Mouse (Mus musculus) urinary bladder, adult 18-20 months (tissue): ENCODE measurements at regions not wholly inside any gene's neighbourhood (a gene's known extent, or its start where the extent isn't known, plus 50 kb on each side); places are given as distances from the start of the nearest gene placed in this dataset.
A peak's percentile ranks its signal among the peaks of the same experiment; 100 is the strongest.

Source experiments
- DNase-seq, 2 experiments: peaks; one replicate each; pipeline ENCODE4 v3.0.0; 2022; ENCODE audit warnings: low spot score in 2 of 2, mixed read lengths in 2 of 2

DNA sequence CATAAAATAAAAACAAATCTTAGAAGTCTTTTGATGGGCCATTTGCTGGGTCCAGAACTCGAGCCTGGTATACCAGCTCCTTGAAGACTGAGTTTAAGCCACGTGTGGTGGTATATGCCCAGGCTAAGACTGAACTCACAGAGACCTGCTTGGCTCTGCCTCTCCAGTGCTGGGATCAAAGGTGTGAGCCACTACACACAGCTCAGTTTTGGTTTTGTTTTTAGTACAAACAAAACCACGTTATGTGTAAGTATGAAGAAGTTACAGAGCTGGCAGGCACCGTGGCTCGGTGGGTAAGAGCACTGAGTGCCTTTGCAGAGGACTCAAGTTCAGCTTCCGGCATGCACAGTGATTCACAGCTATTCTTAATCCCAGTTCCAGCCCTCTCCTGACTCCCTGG, 75.6 kb downstream of the Wdr5 start:
- no peak for DNase-seq

GRCm38 (mm10) chr2:27591668-27592067, 76.7 kb downstream of the Wdr5 start:
- no peak for DNase-seq

- DNase-seq = peak in 1 of 2 experiments; percentile 37
Observed at GRCm38 (mm10) chr2:27593338-27593737, 78.4 kb downstream of the Wdr5 start.

- no peak for DNase-seq
Observed at GRCm38 (mm10) chr2:27595251-27595650, 80.3 kb downstream of the Wdr5 start.

DNA sequence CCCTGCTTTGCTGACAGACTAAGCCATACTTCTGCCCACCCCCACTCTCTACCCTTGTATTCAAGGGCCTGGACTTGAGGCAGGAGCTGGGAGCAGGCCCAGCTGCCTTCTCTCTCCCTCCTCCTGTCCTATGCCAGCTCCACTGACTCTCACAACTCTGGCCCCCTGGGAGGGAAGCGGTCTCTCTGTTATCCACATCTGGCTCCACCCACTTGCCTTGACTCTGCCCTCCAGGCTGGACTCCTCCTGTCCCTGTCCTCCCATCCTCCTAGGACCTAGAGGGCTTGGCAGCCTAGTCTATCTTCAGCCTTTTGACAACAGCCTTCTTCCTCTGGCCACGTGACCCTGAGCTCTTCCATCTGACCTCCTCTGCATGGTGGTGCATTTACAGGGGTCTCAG, 80.0 kb upstream of the Rxra start:
- no peak for DNase-seq

DNA sequence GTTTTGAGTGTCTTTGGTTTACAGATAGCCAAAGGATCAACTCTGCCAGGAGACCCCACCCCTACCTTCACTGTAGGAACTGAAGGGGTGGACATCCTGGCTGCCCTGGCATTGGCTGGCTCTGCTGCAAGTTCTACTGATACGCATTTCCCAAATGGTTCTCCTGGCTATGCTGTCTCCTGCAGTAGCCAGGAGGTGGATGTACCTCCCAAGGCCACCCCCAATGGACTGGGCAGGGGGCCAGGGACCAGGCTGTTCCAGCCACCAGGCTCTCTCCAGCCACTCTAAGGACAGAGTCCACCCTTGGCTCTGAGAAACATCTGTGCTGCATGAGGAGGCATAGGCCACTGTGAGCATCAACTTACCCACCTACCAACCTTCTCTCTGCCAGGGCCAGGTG, 79.3 kb upstream of the Rxra start:
- DNase-seq = no peak

DNA sequence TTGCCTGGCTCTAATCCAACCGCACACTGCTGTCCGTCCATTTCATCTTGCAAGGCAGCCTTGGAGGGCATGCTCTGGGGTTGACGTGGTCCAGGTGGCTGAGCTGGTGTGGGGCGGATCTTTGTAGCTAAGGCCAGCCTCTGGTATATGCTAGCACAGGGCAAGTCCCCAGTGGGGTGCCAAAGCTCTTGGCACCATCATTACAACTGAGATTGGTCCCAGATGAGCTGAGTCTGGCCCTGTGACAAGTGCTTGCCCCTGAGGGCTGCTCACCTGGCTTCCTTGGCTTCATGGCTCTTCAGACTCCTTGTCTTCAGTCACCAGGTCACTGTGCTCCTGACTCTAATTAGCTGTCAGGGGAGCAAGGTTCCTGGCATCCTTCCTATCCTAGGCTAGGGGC, 78.3 kb upstream of the Rxra start:
- DNase-seq = no peak

GRCm38 (mm10) chr2:27599061-27599768, 77.0 kb upstream of the Rxra start:
- peak in 1 of 2 experiments; percentile 15 for DNase-seq

GRCm38 (mm10) chr2:27599769-27600167, 76.5 kb upstream of the Rxra start:
- DNase-seq = no peak

- no peak for DNase-seq
Observed at GRCm38 (mm10) chr2:27603333-27603732, 72.9 kb upstream of the Rxra start.

GRCm38 (mm10) chr2:27604588-27604987, 71.7 kb upstream of the Rxra start:
- no peak for DNase-seq

GRCm38 (mm10) chr2:27606816-27607215, 69.4 kb upstream of the Rxra start:
- DNase-seq = no peak

DNA sequence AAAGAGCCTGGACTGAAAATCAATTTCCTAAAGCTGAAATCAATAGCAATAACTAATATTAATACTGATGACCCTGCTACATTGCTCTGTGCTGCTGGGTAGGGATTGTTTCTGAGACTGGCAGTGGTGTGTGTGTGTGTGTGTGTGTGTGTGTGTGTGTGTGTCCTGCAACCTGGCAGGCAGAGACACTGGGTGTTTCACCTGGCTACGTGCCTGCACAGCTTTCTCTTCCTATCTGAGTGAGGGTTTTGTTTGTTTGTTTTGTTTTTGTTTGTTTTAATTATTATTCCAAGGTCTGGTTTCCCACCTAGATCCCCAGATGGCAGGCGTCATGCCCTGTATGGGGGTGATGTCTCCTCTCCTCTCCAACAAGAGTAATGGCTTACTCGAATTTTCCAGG, 54.5 kb upstream of the Rxra start:
- DNase-seq = no peak

- DNase-seq = no peak
Observed at GRCm38 (mm10) chr2:27624656-27625366, 51.4 kb upstream of the Rxra start.
